Mouse (Mus musculus) intestine, embryonic 14.5 days (tissue): ENCODE data around the gene E2f4. TPM values are rescaled to one million over a fixed set of nuclear protein-coding genes. Genes with fewer than 3 reads are reported as not detected.

Experiments used
- ATAC-seq: fragments of 200-750 bp; cut with Nextera tagmentation; replicated peaks from 2 replicates; pipeline ENCODE4 v1.8.0; 2017; ENCODE audit warnings: low read depth, moderate number of reproducible peaks, moderate TSS enrichment, moderate library complexity; ENCODE audit not compliant: low FRiP score, low TSS enrichment
- DNase-seq: peaks from one replicate; pipeline ENCODE4 v3.0.0-alpha.2; 2018; ENCODE audit warnings: low spot score
- H3K27ac ChIP-seq: fragments of 300-500 bp; sonication (generic); 2 replicates; pipeline ENCODE4 v1.5.1; 2014; ENCODE audit warnings: low read depth, mild to moderate bottlenecking, control low read depth
- H3K27me3 ChIP-seq: fragments of 300-500 bp; sonication (generic); replicated peaks from 2 replicates; pipeline ENCODE4 v1.6.1; 2014; ENCODE audit warnings: low read length, control low read depth; ENCODE audit not compliant: control insufficient read depth, insufficient read depth
- H3K36me3 ChIP-seq: fragments of 300-500 bp; sonication (generic); 2 replicates; pipeline ENCODE4 v1.6.1; 2014; ENCODE audit warnings: low read length, control low read depth; ENCODE audit not compliant: control insufficient read depth, insufficient read depth
- H3K4me1 ChIP-seq: fragments of 300-500 bp; sonication (generic); replicated peaks from 2 replicates; pipeline ENCODE4 v1.6.1; 2014; ENCODE audit warnings: low read length, control low read depth, mixed read lengths; ENCODE audit not compliant: control insufficient read depth, insufficient read depth
- H3K4me2 ChIP-seq: fragments of 300-500 bp; sonication (generic); 2 replicates; pipeline ENCODE4 v1.6.1; 2014; ENCODE audit warnings: low read length
- H3K4me3 ChIP-seq: fragments of 300-500 bp; sonication (generic); 2 replicates; pipeline ENCODE4 v1.5.1; 2014; ENCODE audit warnings: low read depth, low read length, control low read depth, mixed read lengths
- H3K9ac ChIP-seq: fragments of 300-500 bp; sonication (generic); 2 replicates; pipeline ENCODE4 v1.6.1; 2014; ENCODE audit warnings: mild to moderate bottlenecking, low read length
- H3K9me3 ChIP-seq: fragments of 300-500 bp; sonication (generic); 2 replicates; pipeline ENCODE4 v1.6.1; 2016; ENCODE audit warnings: low read length, control low read depth; ENCODE audit not compliant: control insufficient read depth
- WGBS: fragments of 180-500 bp; shearing (Covaris S2); extraction: QIAGEN DNeasy Blood & Tissue Kit; methylation state at CpG from one replicate; pipeline ENCODE4 v1.1.7; 2014; 5-methylcytosine and 5-hydroxymethylcytosine counted together
- polyA plus RNA-seq: library from polyadenylated mRNA; unstranded; fragments of >200 nt; fragmentation: Nextera tagmentation; extraction: Ambion mirVana; gene quantifications from 2 replicates; pipeline ENCODE4 v1.2.1, GENCODE M21; 2014

Gene E2f4
- polyA plus RNA-seq, 1 experiment from 2014 or later: 114 TPM

- ATAC-seq (peak; percentile 90), DNase-seq (peak; percentile 88)
- Histone ChIP-seq H3K36me3 (peaks cover 56% of the 10 kb centered on the region), H3K4me3 (peak within 1 kb of the TSS; percentile 40), H3K27me3 (no peaks in the 10 kb centered on the region), H3K27ac (peak within 1 kb of the TSS; percentile 77), H3K9ac (peak within 1 kb of the TSS; percentile 53), H3K4me1 (peaks cover 15% of the 10 kb centered on the region), H3K9me3 (no peaks in the 10 kb centered on the region), H3K4me2 (peak within 1 kb of the TSS; percentile 63)
- 5% methylated on average over 30 of the region's 30 CpGs for WGBS
Observed at GRCm38 (mm10) chr8:105305211-105306145, 8.0 kb downstream of the E2f4 start, which contains the start of gene Elmo3. Elmo3 (plus strand) TSS chr8:105305601.

- Histone ChIP-seq H3K27me3 (no peaks in the 10 kb centered on the region), H3K4me1 (peaks cover 15% of the 10 kb centered on the region), H3K27ac (0 out of 2 replicates have a peak overlapping the region, but pooled peaks have one; percentile 18), H3K9ac (peak overlapping the region; percentile 53; the same call in 1 of the 2 replicates), H3K9me3 (no peaks in the 10 kb centered on the region), H3K4me3 (peak overlapping the region; percentile 40), H3K4me2 (peak overlapping the region; percentile 63), H3K36me3 (peaks cover 49% of the 10 kb centered on the region)
- DNase-seq (no peak), ATAC-seq (peak; percentile 16; the same call in 1 of the 2 replicates)
- WGBS: 26% methylated on average over 5 of the region's 5 CpGs
Observed at GRCm38 (mm10) chr8:105306146-105306691, 8.8 kb downstream of the E2f4 start.

GRCm38 (mm10) chr8:105307670-105308069 is 10.2 kb downstream of the E2f4 start:
- no peaks in the 10 kb centered on the region for H3K9me3 ChIP-seq
- H3K36me3 ChIP-seq: peaks cover 47% of the 10 kb centered on the region
- ATAC-seq (no peak), DNase-seq (no peak)
- no peak overlapping the region for H3K4me2 ChIP-seq
- 96% methylated on average over 13 of the region's 13 CpGs for WGBS
- no peaks in the 10 kb centered on the region for H3K27me3 ChIP-seq
- no peak overlapping the region for H3K9ac ChIP-seq
- H3K4me1 ChIP-seq: peaks cover 15% of the 10 kb centered on the region
- no peak overlapping the region for H3K27ac ChIP-seq
- H3K4me3 ChIP-seq: no peak overlapping the region

- H3K4me1 ChIP-seq: peaks cover 15% of the 10 kb centered on the region
- no peaks in the 10 kb centered on the region for H3K27me3 ChIP-seq
- H3K4me2 ChIP-seq: no peak overlapping the region
- no peak overlapping the region for H3K27ac ChIP-seq
- H3K9me3 ChIP-seq: no peaks in the 10 kb centered on the region
- WGBS: 94% methylated on average over 10 of the region's 10 CpGs
- H3K9ac ChIP-seq: no peak overlapping the region
- peaks cover 48% of the 10 kb centered on the region for H3K36me3 ChIP-seq
- H3K4me3 ChIP-seq: no peak overlapping the region
- DNase-seq: no peak
- no peak for ATAC-seq
Observed at GRCm38 (mm10) chr8:105308428-105308827, 11.0 kb downstream of the E2f4 start.

GRCm38 (mm10) chr8:105309142-105309847 is 11.8 kb downstream of the E2f4 start:
- peaks cover 14% of the 10 kb centered on the region for H3K4me1 ChIP-seq
- no peak overlapping the region for H3K9ac ChIP-seq
- WGBS: 83% methylated on average over 15 of the region's 15 CpGs
- H3K27me3 ChIP-seq: no peaks in the 10 kb centered on the region
- no peak overlapping the region for H3K4me2 ChIP-seq
- peaks cover 48% of the 10 kb centered on the region for H3K36me3 ChIP-seq
- H3K4me3 ChIP-seq: no peak overlapping the region
- DNase-seq: no peak
- no peaks in the 10 kb centered on the region for H3K9me3 ChIP-seq
- no peak for ATAC-seq
- H3K27ac ChIP-seq: no peak overlapping the region

- 84% methylated on average over 8 of the region's 8 CpGs for WGBS
- H3K36me3 ChIP-seq: peaks cover 52% of the 10 kb centered on the region
- H3K4me1 ChIP-seq: peaks cover 8% of the 10 kb centered on the region
Observed at GRCm38 (mm10) chr8:105310118-105310517, 12.7 kb downstream of the E2f4 start.

GRCm38 (mm10) chr8:105311718-105312117 is 14.3 kb downstream of the E2f4 start:
- DNase-seq (no peak), ATAC-seq (no peak)
- Histone ChIP-seq H3K9ac (no peak overlapping the region), H3K27me3 (no peaks in the 10 kb centered on the region), H3K9me3 (no peaks in the 10 kb centered on the region), H3K4me3 (no peak overlapping the region), H3K4me2 (no peak overlapping the region), H3K36me3 (peaks cover 68% of the 10 kb centered on the region), H3K4me1 (no peaks in the 10 kb centered on the region), H3K27ac (no peak overlapping the region)
- WGBS: 81% methylated on average over 1 of the region's 1 CpGs

More at GRCm38 (mm10) chr8:105310118-105310517, 12.7 kb downstream of the E2f4 start:
- no peaks in the 10 kb centered on the region for H3K27me3 ChIP-seq
- H3K9me3 ChIP-seq: no peaks in the 10 kb centered on the region
- H3K4me2 ChIP-seq: no peak overlapping the region
- ATAC-seq: no peak
- no peak overlapping the region for H3K27ac ChIP-seq
- no peak overlapping the region for H3K4me3 ChIP-seq
- DNase-seq: no peak
- H3K9ac ChIP-seq: no peak overlapping the region

GRCm38 (mm10) chr8:105312891-105313481 is 15.5 kb downstream of the E2f4 start:
- H3K27me3 ChIP-seq: no peaks in the 10 kb centered on the region
- H3K9ac ChIP-seq: no peak overlapping the region
- no peaks in the 10 kb centered on the region for H3K9me3 ChIP-seq
- H3K27ac ChIP-seq: no peak overlapping the region
- H3K4me2 ChIP-seq: no peak overlapping the region
- H3K4me1 ChIP-seq: no peaks in the 10 kb centered on the region
- DNase-seq (no peak), ATAC-seq (0 out of 2 replicates have a peak, but pooled peaks have one; percentile 9)
- H3K36me3 ChIP-seq: peaks cover 72% of the 10 kb centered on the region
- H3K4me3 ChIP-seq: no peak overlapping the region
- WGBS: 91% methylated on average over 8 of the region's 8 CpGs
